Mouse (Mus musculus) kidney, adult 11 months (tissue): Measurements from ENCODE around the gene Tmem50b.

Experiments used
- DNase-seq: peaks from one replicate; pipeline ENCODE4 v3.0.0; 2022

The Tmem50b gene

DNA sequence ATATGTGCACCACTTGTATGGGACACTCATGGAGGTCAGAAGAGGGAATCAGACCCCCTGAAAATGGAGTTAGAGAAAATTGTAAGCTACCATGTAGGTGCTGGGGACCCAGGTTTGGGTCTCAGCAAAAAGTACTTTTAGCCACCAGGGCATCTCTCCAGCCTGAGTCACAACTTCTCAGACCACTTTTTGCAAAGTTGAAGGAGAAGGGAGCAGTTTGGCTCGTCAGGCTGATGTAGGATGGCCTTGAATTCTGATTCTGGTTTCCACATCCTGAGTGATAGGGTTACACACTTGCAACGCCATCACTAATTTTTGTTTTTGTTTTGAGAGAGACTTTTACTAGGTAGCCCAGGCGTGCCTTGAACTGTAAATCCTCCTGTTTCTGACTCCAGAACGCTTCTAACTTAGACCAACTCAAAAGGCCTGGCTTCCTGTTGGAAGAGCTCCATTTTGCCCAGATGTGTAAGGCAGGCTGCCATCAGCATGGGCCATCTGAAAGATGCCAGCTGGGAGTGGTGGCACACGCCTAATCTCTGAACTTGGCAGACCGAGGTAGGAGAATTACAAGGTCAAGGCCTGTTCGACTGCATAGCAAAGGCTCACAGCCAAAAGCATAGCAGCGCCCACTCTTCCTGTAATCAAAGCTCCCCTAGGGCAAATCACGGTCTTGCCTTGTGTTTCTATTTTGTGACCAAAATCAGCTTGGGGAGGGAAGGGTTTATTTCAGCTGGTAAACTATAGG, 12.1 kb upstream of the Tmem50b start:
- peak; percentile 66 for DNase-seq

DNA sequence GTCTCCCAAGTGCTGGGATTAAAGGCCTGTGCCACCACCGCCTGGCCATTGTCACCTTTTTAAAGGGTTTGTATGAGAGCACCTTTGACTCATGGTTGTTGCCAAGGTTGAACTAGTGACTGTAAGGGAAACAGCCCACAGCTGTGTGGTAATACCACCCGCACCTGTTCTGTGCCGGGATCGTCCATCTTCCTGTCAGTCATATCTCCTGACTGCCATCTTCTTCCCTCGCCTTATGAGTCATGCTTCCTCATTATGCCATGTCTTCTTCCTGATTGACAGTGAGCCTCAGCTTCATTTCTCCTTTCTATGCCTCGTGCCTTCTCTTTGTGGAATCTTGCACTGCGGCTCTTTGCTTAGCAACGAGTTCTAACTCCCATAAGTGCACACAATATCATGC, 9.4 kb upstream of the Tmem50b start:
- DNase-seq = no peak

DNA sequence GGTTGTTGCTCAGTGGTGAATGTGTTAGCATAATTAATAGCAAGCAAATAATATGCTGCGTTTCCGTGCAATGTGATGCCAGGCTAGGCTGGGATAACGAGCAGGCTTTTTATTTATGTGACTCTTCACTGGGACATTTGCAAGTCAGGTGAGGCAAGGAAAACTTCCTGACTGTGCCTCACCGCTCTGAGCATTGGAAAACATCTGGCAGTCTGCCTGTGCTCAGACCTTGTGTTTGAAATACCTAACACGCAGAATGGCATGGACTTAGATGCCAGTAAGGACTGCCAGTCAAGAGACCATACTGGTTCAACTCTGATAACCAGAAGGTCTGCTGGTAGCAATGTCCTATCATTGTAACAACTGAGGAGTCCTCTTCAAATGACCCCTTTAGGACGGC, 7.6 kb upstream of the Tmem50b start:
- DNase-seq = peak; percentile 70

DNA sequence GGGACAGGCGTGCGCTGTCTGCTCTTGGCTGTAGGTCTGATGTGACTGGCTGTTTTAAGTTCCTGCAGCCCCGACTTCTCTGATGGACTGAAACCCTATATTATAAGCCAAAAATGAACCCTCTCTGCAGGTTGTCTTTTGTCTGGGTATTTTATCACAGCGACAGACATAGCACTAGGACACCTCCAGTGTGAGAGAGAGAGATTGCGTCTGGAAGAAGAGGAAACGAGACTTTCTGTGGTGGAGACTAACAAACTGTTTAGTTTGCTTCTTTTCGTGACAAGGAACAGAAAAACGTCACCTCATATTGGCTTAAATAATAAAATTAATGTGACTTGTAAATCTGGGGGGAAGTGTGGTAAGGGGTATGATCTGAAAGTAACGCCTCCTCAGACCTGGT, 4.1 kb upstream of the Tmem50b start:
- no peak for DNase-seq

DNA sequence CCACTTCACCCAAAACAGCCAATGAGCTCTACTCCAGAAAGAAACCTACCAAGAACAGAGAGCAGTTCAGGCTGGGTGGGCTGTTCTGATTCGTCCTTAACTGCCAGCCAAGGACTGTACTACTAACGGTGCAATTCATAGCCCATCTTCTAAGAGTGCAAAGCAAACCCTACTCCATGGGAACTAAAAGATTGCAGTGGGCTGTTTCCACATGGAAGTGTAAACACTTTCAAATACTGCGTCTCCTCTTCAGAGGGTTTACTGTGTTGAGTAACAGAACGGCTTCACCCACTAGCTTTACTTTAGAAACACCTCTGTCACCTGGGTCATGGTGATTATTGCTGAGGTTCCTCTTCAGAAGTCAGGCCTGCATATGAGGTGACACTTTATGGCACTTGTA, 3.5 kb upstream of the Tmem50b start:
- DNase-seq = no peak

DNA sequence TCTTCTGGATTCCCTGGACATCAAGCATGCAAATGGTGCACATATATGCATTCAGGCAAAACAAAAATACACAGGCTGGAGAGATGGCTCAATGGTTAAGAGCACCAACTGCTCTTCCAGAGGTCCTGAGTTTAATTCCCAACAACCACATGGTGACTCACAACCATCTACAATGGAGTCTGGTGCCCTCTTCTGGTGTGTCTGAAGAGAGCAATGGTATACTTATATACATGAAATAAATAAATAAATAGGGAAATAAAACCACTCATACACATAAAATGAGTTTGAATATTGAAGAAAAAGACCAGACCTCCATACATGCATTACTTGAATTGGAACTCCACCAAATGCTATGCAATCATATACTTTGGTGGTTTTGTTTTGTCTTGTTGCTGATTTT, 1.6 kb upstream of the Tmem50b start:
- DNase-seq = no peak

DNA sequence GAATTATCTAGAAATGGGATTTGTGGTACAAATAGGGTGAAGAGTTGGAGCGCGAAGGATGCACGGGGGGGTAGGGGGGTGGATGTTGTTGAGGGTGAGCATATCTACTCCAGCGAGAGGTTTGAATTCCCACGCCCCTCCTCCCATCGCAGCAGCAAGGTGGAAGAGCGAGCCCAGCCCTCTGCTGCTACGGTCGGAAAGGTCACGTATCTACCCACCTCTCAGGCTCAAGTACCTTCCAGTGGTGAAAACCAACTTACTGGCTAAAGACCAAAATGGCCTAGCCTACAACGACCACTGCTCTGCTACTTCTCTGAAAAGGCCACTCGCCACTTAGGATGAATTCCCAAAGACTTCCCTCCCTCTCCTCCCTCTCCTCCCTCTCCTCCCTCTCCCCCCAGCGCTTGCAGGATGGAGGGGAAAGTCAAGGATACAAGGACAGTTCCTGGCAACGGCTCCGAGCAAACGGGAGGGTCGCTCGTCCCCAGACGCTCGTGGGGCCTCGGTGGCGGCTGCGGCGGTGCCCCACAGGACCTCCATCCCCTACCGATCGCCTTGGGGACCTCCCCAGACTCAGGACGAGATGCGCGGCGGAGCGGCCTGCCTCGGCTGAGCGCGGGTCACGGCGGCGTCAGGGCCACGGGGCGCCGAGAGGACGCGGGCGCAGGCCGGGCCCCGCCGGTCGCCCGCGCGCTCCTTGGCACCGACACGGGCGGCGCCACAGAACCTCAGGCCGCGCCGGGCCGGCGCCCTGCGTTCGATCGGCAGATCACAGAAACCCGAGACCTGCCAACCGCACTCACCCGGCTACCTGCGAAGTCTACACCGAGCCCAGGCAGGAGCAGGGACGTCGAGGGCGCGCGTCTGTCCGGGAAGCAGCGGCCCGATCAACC, 575 bp downstream of the Tmem50b start:
- peak; percentile 28 for DNase-seq

DNA sequence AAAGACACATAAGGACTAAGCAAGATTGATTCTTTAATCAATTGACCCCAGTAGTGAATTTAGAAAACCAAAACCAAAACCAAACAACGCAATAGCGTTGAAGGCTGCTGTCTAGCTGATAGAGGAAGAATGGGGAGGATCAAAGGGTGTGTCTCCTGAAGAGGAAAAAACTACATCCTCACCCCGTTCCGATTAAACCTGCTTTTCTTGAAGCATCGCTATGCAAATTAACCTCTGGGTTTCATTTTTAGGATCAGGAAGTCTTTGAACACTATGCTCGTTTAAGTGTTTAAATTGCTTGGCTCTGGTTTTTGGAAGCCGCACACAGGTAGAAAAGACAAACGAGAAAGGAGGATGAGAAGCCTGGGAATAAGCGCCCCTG, 1.2 kb downstream of the Tmem50b start:
- DNase-seq = no peak

DNA sequence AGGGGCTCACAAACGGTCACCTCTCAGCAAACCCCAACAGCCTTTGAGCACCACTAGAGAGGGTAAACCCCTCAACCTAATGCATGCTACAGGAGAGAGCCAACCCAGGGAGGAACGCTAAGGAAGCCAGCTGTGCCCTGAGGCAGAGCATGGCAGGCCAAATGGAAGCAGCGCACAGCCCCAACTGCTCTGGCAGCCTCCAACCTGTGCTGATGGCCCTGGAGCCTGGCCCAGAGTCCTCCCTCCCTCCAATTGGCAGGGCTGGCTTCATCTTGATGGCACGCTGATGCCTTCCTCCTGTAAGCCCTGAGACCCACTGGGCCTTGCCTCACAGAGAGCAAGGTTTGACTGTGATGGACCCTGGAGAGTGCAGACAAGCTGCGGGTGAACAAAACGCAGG, 2.5 kb downstream of the Tmem50b start:
- DNase-seq = peak; percentile 57

DNA sequence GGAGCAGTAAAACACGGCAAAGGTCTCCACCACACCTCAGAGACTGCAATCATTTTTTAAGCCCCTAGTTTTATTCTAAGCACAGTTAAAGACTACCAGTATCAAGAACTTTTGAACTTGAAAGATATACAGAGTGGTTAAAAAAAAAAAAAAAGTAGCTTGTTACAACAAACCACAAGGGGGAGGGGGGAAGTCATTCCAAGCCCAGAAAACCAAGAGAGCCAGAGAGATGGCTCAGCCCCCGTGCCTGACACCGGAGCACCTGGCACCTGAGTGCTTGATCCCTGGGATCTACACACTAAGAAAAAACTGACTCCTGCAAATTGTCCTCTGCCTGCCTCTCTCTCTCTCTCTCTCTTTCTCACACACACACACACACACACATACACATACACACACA, 4.3 kb downstream of the Tmem50b start:
- no peak for DNase-seq

DNA sequence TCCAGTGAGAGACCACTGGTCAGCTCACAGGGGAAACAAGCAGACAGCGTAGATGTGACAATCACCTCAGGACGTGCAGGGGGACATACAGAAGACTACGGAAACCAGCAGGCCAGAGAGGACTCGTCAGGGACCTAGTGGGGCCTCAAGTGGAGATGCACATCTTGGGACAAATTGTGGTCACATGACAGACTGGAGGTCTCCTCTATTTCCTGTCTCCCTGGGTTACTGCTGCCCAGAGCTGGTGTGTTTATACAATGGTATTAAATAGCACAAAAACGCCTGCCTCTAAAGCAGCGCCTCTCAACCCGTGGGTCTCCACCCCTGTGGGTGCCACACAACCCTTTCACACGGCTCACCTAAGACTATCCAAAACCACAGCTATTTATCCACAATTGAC, 5.4 kb downstream of the Tmem50b start:
- DNase-seq = no peak

DNA sequence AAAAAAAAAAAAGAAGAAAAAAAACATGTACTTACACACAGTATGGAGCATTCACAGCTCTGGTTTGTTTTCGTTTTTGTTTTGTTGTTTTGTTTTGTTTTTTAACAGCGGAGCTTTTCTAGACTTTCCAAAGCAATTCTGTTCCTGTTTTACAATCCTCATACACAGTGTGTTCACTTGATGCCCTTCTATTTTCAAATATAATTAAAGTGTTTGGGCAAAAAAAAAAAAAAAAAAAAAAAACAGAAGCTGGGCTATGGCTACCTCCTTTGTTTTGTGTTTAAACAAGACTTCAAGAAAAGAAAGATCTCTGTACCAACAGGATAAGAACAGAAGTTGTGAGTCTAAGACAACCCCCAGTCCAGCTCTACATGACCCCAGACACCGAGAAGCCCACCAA, 8.9 kb downstream of the Tmem50b start:
- no peak for DNase-seq

DNA sequence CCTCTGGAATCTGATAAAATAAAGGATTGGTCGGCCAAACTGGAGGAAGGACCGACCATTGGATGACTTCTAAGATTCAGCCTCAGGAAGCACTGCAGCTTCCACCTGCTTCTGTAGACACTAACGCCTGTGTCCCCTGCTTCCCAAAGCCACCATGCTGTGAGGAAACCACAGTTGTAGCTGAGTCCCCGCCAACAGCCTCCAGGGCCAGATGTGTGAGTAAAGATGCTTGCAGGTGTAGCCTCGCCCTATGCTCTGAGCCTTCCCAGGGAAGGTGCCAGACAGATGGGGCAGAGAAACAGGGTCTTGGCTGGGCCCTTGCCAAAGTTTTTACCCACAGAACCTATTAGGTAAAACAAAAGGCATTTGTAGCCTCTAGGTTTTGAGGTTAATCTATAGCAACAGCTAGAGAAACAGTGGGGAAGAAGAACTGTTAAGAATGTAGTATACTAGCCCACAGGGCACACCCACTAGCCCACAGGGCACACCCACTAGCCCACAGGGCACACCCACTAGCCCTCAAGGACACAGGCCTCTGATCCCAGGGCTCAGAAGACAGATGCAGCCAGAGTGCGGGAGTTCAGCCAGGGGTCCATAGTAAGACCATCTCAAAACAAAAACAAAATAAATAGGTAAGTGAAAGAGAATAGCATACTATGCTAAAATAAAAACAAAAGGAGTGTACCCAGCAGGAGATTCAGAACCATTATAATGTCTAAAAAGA, 9.7 kb downstream of the Tmem50b start:
- no peak for DNase-seq

DNA sequence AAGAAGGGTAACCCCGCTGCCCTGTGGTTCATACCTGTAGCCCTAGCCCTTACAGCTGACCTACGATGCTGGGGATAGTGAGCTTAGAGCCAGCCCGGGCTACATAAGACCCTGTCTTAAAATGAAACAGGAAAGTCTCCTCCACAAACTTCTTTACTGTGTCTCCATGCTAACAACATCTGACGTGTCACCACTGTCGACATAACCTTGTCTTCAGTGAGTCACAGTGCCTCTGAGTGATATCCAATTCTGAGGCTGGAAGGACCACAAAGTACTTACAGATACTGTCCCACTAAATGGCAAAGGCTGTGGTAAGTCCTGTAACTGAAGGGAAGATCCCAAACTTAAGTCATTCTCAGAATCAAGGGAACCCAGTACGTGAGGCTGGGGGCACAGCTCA, 11.4 kb downstream of the Tmem50b start:
- no peak for DNase-seq

DNA sequence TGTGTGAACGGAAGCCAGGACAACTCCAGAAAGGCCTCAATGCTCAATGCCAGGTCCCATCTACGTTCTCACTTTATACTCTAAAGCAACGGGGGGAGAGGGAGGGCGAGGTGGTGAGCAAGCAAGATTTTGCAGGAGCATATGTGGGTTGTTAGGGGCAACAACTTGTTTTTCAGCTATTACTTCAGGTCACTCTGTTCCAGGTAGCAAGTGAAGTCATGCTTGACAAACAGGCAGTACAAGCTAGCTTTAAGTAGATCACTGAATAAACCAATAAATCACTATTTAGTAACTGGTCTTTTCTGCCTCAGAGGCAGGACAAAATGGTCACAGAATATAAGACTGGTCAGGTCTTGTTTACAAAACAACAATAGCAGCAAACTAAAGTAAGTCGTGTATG, 12.0 kb downstream of the Tmem50b start:
- DNase-seq = no peak

DNA sequence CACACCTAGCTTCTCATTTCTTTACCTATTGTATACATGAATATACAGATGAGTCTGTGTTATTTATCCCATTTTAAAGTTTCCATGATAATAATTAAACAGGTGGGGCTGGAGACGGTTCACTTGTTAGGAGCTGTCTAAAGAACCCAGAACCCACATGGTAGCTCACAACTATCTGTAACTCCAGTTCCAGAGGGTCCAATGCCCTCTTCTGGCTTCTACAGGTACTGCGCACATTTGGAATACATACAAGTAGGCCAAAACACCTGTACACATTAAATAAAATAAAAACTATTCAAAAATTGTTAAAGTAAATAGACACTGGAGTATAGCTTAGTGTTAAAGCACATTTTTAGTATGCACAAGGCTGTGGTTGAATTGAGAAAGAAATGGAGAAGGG, 15.3 kb downstream of the Tmem50b start:
- no peak for DNase-seq

DNA sequence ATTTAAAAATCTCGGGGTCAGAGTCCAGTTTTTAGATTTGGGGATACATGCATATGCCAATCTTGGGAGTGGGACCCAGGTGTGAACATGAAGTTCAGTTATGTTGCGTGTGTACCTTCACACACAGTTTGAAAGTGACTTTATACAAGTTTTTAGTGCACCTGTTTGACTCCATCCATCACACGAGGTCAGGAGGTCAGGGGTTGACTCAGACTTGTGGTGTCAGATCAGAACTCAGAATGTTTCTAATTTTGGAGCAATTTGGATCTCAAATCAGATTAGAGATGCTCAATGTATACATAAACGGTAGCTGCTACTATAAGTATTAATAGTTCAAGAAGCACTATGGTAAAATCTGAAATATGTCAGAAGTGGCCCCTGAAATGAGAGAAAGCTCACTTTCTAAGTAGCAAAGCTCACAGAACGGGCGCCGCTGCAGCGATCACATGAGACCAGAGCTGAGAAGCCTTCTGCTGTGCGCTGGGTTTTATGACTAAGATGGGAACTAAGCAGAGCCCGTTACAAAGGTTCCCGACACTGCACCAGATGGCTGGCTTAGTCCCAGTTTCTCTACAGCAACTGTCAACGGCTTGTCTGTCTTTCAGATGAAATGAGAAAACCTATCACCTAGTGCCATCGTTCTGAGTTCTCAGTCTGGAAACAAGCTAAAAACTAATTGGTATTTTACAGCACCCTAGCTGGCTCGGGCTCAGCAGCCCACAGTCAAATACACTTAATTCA, 18.4 kb downstream of the Tmem50b start:
- no peak for DNase-seq

DNA sequence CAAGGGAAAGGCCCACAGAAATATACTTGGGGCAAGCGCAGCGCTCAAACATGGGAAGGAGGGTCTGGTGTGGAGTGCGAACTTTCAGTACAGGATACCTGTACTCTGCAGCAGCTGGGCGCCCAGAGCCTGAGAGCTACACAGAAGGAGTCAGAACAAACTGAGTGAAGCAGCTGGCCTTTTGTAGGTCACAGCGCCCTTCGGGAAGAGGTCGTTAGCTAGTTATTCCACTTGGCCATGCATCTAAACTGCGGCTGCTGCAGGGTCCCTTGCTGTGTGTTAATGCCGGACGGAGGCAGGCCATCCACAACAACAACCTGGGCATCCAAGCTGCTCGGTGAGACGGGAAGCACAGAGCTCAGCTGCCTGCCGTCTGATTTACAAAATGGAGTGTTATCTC, 22.4 kb downstream of the Tmem50b start:
- DNase-seq = peak; percentile 32

DNA sequence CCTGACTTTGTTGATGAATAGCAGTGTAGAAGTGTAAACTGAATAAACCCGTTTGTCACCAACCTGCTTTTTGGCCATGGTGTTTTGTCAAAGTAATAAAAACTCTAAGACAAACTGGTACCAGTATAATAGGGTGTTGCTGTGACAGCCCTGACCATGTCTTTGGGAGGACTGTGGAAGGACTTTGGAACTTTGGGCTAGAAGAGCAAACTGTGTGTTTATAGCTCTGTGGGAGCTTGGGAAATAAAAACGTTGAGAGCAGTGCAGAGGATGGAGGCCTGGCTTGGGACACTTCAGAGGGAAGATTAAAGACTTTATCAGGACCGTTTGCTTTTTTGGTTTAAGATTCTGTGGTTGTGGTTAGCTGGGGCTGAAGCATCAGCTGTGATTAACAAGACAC, 26.5 kb downstream of the Tmem50b start:
- no peak for DNase-seq

DNA sequence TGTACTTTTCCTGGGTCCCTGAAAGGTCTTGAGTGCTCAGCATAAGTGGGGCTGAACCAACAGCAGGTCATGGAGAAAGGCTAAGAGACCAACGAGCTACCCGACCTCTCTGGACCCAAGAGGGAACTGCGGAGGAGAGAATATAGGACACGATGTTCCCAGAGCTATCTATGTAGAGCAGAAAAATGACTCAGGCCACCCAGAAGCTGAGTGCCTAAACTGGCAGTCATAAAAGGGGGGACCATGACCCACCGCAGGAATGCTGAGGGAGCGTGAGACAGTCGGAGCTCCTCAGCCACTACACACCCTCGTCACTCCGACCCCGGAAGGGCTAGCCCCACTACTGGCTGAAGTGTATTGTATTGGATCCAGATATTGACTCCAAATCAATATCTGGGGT, 28.6 kb downstream of the Tmem50b start:
- no peak for DNase-seq

DNA sequence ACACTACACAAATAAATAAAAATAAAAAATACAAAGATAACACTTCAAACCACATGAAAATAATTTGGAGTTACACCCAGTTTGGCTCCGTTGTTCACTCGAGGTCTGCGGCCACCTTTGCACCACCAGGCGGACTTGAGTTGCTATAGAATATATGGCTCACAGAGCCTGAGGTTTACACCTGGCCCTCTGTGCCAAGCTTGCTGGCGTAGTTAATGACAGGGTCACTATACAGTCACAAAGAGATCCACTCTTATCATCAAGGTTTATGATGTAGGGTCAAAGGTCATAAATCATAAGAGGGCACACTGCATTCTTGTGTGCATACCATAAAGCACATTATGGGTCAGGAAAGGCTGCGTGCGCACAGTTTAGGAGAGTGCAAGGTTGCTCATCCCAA, 31.6 kb downstream of the Tmem50b start:
- no peak for DNase-seq

DNA sequence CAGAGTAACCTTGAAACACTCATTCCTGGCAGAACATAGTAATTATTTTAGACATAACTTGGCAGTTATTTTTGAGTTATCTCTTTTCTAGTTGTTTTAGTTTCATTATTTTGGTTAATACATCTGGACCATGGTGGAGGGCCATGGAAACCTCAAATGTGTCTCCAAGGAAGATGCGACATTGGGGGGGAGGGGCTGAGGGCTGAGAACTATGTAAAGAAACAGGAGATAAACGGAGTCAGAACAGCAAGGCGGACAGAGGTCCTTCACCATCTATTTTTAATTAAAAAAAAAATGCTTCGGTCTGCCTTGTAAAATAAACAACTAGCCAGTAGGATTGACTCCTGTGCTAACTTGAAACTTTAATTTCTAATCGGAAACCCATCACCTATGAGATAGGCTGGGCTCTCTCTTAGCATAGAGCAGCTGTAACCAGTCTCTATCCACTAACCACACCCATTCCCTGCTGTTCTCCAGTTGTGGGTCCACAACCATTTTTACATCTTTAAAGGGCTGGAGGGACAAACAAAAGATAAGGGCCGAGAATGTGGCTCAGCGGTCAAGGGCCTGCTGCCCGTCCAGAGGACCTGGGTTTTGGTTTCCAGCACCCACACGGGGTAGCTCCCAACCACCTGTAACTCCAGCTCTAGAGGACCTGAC, 32.2 kb downstream of the Tmem50b start:
- no peak for DNase-seq
